Mouse (Mus musculus): Measurements from ENCODE around the gene Vrk1.

DNA sequence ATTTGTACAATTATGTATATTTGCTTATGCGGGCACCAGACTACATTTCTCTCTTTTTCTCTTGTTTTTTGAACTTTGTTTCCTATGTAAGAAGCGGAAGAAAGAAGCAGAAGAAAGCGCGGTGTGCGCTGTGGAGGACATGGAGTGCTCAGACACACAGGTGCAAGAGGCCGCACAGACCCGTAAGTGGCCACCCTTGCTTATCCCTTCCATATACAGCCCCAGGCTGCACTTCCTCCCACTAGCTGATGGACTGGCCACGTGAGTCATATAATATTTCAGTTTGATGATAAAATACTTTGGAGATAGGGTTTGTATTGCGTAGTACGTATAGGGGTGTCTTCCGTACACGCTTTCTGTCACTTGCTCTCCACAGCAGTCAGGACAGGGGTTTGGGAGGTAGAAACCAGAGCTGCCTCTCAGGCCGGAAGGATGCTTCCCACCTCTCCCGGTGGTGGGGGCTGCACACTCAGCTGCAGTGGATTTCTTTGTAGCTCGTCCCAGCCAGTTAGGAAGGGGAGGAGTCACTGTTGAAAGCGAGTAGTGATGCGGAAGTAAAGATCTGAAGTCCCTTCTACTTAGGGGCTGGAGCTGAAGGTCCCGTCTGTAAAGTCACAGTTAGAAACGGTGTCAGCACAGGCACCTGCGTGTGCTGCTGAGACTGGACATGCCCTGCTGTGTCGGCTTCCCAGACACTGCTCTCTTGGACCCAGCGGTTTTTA, 60.6 kb downstream of the Vrk1 start:
- no peak for TF ChIP-seq CTCF (IDR thresholded peaks at IDR 0.05; ENCODE audit: borderline replicate concordance, insufficient read depth, low read depth, low read length)
- no peak for TF ChIP-seq POLR2A (IDR thresholded peaks at IDR 0.05; ENCODE audit: borderline replicate concordance, insufficient read depth, low read length)
